Mouse (Mus musculus): ENCODE measurements at regions not wholly inside any gene's neighbourhood (a gene's known extent, or its start where the extent isn't known, plus 50 kb on each side); places are given as distances from the start of the nearest gene placed in this dataset.

DNA sequence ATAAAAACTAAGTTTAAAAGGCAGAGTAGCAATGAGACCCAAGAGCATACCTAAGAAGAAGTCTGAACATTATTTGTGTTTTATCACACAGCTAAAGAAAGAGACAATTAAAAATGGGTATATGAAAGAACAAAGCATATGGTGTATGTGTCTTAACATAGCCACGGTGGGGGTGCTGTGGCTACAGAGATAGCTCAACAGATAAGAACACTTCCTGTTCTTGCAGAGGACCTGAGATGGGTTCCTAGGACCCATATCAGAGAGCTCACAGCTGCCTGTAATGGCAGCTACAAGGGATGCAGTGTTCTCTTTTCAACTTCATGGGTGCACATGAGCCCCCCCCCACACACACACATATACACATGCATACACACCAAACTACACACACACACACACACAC lies 267.0 kb downstream of the Nedd1 start:
- no peak overlapping the region for H3K4me2 ChIP-seq
- H3K4me3 ChIP-seq = no peak overlapping the region
- H3K9me3 ChIP-seq (replicated peaks) = 0 out of 2 replicates have a peak, but pooled peaks cover 3% of the 10 kb centered on the region
- no peak overlapping the region for H3K27ac ChIP-seq
- H3K9ac ChIP-seq = no peak overlapping the region
- no peaks in the 10 kb centered on the region for H3K27me3 ChIP-seq (replicated peaks)
- no peaks in the 10 kb centered on the region for H3K36me3 ChIP-seq
- H3K4me1 ChIP-seq = no peaks in the 10 kb centered on the region
- 23% methylated on average over 1 of the region's 1 CpGs for WGBS (ENCODE audit: insufficient replicate concordance)
- ATAC-seq = no peak

DNA sequence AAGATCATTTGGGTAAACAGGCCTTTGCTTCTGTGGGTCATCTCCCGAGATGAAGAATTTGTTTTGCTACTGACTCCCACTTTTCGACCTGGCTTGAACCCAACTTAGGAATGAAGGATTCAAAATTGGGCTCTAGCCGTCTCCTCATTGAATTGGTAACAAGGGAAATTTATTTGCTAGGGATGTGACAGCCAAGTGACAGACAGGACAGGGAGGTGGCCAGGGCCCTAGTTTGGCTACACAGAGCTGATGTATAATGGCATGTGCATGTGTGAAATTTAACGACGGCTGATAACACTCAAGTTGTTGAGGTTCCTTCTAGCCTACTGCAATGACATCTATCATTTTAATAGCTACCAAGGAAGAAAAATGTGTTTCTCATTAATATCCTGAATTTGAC lies 268.7 kb downstream of the Nedd1 start:
- no peak for ATAC-seq
- no peaks in the 10 kb centered on the region for H3K27me3 ChIP-seq (replicated peaks)
- H3K4me2 ChIP-seq = no peak overlapping the region
- H3K4me3 ChIP-seq = no peak overlapping the region
- H3K27ac ChIP-seq = no peak overlapping the region
- no peak overlapping the region for H3K9ac ChIP-seq
- 71% methylated on average over 5 of the region's 5 CpGs for WGBS (ENCODE audit: insufficient replicate concordance)
- H3K4me1 ChIP-seq = no peaks in the 10 kb centered on the region
- H3K36me3 ChIP-seq = no peaks in the 10 kb centered on the region
- 0 out of 2 replicates have a peak, but pooled peaks cover 3% of the 10 kb centered on the region for H3K9me3 ChIP-seq (replicated peaks)

DNA sequence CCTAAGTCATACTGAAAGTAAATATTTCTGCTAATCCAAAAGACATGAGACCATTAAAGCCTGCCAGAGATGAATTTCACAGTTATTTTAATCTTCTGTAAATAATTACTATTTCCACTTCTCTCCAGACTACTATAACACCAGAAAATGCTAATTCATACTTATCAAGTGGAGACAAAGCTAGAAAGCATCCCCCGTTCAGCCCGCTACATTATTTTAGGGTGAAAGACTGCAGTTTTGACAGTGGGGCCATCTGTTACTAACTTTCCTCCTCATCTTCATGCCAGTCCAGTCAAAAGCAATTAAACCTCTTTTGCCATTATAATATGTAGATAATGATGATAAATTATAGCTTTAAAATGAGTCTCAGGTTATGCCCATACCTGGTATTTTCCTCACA lies 276.3 kb downstream of the Nedd1 start:
- H3K9ac ChIP-seq = no peak overlapping the region
- no peaks in the 10 kb centered on the region for H3K27me3 ChIP-seq (replicated peaks)
- H3K4me1 ChIP-seq = no peaks in the 10 kb centered on the region
- 80% methylated on average over 2 of the region's 2 CpGs for WGBS (ENCODE audit: insufficient replicate concordance)
- no peaks in the 10 kb centered on the region for H3K36me3 ChIP-seq
- no peak overlapping the region for H3K4me2 ChIP-seq
- H3K27ac ChIP-seq = no peak overlapping the region
- no peaks in the 10 kb centered on the region for H3K9me3 ChIP-seq (replicated peaks)
- ATAC-seq = no peak
- no peak overlapping the region for H3K4me3 ChIP-seq

DNA sequence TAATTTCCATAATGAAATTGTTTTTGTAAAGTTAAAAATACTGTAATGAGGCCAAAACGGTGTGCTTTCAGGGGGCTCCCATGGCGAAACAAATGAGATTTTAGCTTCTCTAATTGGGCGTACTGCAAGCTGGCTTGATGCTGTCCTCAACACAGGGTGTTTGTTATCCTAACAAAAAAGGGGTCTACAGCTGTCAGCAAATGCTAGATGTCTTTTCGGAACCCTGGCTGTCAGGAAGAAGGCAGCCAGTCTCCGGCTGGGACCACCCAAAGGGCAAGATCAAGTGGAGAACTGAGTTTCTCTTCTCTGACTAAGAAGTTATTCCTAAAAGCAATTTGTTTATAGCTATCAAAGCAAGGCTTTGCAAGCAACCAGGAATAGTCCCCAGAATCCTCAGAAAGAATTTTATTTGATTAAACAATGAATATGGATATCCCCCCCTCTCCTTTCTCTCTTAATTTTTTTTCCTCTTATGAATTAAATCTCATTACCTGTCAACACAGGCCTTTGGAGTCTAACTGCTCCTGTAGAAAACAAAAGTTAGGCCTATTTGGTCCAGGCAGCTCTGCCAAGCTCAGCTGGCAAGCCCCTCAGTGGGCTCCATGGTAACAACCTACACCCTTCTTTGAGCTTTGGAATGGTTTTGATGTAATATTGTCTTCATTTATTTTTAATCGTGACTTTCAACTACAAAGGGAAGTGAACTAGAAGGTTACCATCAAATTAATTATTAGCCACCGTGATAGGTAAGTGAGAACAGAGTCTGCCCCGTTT lies 283.4 kb downstream of the Nedd1 start:
- Histone ChIP-seq H3K27ac (no peak overlapping the region), H3K27me3 (replicated peaks) (no peaks in the 10 kb centered on the region), H3K4me1 (no peaks in the 10 kb centered on the region), H3K9ac (no peak overlapping the region), H3K4me2 (no peak overlapping the region), H3K36me3 (no peaks in the 10 kb centered on the region), H3K9me3 (replicated peaks) (no peaks in the 10 kb centered on the region), H3K4me3 (no peak overlapping the region)
- WGBS (ENCODE audit: insufficient replicate concordance) = 64% methylated on average over 8 of the region's 8 CpGs
- ATAC-seq = no peak

DNA sequence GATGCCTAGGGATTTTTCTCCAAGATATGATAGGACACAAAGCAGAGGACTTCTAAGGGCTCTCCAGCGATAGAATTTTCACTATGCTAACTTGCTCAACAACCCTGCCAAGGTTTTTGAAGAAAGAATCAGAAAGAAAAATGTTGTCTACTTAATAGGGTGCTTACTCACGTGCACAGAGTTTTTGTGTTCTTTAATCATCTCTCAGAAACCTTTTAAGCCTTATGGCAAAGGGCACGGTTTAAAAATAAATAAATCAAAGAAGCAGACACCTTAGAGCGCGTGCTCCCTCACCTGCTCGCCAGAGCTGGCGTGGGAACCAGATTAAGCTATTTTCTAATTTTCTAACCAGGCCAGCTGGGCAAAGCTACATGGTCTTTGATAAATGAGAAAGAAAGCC lies 293.0 kb downstream of the Nedd1 start:
- Histone ChIP-seq H3K4me3 (no peak overlapping the region), H3K4me1 (no peaks in the 10 kb centered on the region), H3K27me3 (replicated peaks) (no peaks in the 10 kb centered on the region), H3K4me2 (no peak overlapping the region), H3K9me3 (replicated peaks) (no peaks in the 10 kb centered on the region), H3K9ac (no peak overlapping the region), H3K36me3 (no peaks in the 10 kb centered on the region), H3K27ac (no peak overlapping the region)
- ATAC-seq = no peak
- WGBS (ENCODE audit: insufficient replicate concordance) = 61% methylated on average over 7 of the region's 7 CpGs

DNA sequence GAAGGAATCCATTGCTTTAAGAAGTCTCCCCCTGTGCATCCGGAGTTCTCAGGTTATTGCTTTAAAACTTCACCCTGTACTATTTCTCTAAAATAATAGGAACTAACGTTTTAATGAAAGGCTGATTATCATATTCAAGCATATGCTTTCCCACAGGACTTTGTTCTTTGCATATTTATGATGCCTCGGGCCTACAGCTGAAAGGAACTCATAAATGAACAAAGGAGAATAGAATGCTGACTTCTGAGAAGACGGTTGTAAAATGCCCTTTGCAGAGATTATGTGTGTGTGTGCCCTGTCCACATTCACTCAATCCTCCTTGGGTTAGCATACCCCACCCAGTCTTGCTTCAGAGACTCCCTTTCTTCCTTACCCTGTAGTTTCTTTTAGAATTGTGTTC lies 294.2 kb downstream of the Nedd1 start:
- H3K27ac ChIP-seq = no peak overlapping the region
- H3K36me3 ChIP-seq = no peaks in the 10 kb centered on the region
- H3K4me2 ChIP-seq = no peak overlapping the region
- no peak overlapping the region for H3K9ac ChIP-seq
- H3K4me1 ChIP-seq = no peaks in the 10 kb centered on the region
- WGBS (ENCODE audit: insufficient replicate concordance) = 46% methylated on average over 4 of the region's 4 CpGs
- no peaks in the 10 kb centered on the region for H3K9me3 ChIP-seq (replicated peaks)
- no peak for ATAC-seq
- no peaks in the 10 kb centered on the region for H3K27me3 ChIP-seq (replicated peaks)
- H3K4me3 ChIP-seq = no peak overlapping the region

DNA sequence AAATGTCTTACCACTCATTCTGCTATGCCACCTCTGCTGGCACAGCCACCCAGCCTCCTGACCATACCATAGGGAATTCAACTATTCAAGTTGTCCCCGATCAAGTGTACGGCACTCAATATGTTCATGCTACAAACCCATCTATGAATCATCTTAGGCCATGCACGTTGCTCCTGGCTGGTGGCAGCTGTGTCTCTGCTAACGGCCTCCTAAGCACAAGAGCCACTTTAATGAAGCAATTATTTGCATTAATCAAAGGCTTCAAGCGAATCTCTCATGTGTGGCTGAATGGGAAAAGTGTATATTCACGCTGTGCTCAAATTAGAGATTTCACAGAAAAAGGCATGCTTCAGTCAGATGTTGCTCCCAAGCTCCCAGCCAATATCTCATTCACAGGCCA lies 295.8 kb downstream of the Nedd1 start:
- Histone ChIP-seq H3K27ac (no peak overlapping the region), H3K4me3 (no peak overlapping the region), H3K4me1 (no peaks in the 10 kb centered on the region), H3K4me2 (no peak overlapping the region), H3K9ac (no peak overlapping the region), H3K9me3 (replicated peaks) (no peaks in the 10 kb centered on the region), H3K36me3 (no peaks in the 10 kb centered on the region), H3K27me3 (replicated peaks) (no peaks in the 10 kb centered on the region)
- WGBS (ENCODE audit: insufficient replicate concordance) = 67% methylated on average over 6 of the region's 6 CpGs
- no peak for ATAC-seq

DNA sequence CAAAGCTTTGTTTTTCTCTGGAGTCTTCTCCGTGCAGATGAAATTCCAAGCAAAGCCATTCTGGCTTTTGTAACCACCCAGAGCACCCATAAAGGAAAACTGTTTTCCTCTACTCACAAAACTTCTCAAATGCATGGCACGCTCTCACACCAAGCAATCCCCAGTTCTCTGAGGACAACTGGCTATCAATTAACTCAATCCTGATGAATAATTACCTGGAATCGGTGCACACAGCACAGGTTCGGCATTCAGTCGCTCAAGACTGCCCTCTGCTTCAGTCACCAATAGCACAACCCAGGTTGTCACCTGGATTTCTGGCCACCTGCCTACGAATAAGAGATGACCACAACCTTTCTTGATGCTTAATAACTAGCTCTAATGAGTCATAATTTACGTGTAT lies 309.5 kb downstream of the Nedd1 start:
- no peaks in the 10 kb centered on the region for H3K27me3 ChIP-seq (replicated peaks)
- no peaks in the 10 kb centered on the region; the same call in 1 of the 2 replicates for H3K9me3 ChIP-seq (replicated peaks)
- H3K36me3 ChIP-seq = no peaks in the 10 kb centered on the region
- no peak overlapping the region for H3K4me3 ChIP-seq
- no peak overlapping the region for H3K9ac ChIP-seq
- H3K4me2 ChIP-seq = no peak overlapping the region
- no peaks in the 10 kb centered on the region for H3K4me1 ChIP-seq
- WGBS (ENCODE audit: insufficient replicate concordance) = 66% methylated on average over 7 of the region's 7 CpGs
- no peak overlapping the region for H3K27ac ChIP-seq
- no peak for ATAC-seq

DNA sequence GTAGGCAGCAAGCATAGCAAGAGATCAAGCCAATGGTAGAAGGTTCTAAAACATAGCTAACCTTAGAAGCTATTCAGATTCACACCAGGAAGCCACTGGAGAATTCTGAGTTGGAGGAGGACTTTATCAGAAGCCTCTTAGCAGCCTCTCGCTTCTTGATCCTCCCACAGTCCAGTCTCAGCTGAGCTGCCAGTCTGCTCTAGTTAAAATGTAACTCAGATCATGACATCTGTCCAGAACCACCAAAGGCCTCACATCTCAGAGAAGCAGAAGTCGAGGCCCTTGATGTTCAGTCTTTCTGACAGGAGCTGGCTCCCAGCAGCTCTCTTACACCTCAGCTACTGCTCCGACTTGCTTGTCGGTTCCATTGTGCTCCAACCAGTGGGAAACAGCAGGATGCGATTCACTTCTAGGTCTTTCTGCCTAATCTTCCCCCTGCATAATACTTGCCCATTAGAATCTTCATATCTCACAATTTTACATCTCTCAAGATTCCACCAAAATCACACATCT lies 311.4 kb downstream of the Nedd1 start:
- ATAC-seq = no peak
- WGBS (ENCODE audit: insufficient replicate concordance) = 61% methylated on average over 5 of the region's 5 CpGs

DNA sequence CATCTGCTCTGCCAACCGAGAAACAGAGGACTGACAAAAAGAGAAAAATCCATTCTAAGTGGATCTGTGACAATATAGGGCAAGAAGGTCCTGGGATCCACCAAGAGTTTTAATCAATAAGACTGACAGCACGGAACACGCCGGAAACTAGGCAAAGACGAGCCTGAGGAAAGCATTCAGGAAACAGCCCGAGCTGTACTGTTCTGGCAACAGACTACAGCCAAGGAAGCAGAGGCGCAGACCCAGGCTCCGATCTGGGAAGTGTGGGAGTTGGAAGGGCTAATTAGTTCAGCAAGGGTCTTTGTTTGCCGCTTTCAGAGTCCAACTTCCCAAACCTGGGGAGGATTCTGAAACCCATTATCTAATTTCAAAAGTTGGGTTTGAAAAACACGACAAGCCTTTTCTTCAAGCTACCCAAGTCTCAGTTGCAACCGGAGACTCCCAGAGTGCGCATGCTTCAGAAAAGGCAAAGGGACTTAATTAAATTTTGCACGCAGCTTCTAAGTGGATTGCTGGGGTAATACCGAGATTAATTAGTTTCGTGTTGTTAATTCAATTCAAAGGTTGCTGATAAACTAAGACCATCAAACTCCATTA lies 317.4 kb downstream of the Nedd1 start:
- no peak overlapping the region for H3K9ac ChIP-seq
- no peak for ATAC-seq
- H3K4me2 ChIP-seq = no peak overlapping the region
- 69% methylated on average over 15 of the region's 15 CpGs for WGBS (ENCODE audit: insufficient replicate concordance)
- H3K27ac ChIP-seq = no peak overlapping the region
- H3K27me3 ChIP-seq (replicated peaks) = no peaks in the 10 kb centered on the region
- no peaks in the 10 kb centered on the region for H3K4me1 ChIP-seq
- H3K4me3 ChIP-seq = no peak overlapping the region
- no peaks in the 10 kb centered on the region for H3K36me3 ChIP-seq
- no peaks in the 10 kb centered on the region; the same call in 1 of the 2 replicates for H3K9me3 ChIP-seq (replicated peaks)

More for the DNA sequence above, 311.4 kb downstream of the Nedd1 start:
- no peak overlapping the region for H3K9ac ChIP-seq
- H3K27ac ChIP-seq = no peak overlapping the region
- H3K36me3 ChIP-seq = no peaks in the 10 kb centered on the region
- no peaks in the 10 kb centered on the region for H3K27me3 ChIP-seq (replicated peaks)
- H3K4me3 ChIP-seq = no peak overlapping the region
- H3K4me1 ChIP-seq = no peaks in the 10 kb centered on the region
- H3K9me3 ChIP-seq (replicated peaks) = no peaks in the 10 kb centered on the region; the same call in 1 of the 2 replicates
- no peak overlapping the region for H3K4me2 ChIP-seq

DNA sequence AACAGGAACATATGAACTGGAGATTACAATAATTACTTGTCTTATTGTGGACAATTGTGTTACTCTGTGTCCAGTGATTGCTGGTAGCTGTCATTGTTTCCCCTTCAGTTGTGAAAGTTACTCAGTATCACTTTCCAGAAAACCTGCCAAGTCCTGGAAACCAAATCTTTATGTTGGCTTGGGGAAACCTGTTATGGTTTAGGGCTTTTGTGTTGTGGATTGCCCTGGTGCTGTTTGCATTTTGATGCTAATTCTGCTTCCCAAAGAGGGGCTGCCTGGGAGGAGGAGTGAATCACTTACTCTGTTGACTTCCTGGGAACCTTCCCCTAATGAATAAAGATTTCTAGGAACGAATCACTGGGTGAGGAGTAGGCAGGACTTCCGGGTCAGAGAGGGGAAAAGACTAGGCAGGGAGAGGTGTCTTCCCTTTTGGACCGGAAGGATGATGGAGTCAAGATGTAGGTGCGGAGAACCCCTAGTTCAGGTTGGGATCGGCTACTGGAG lies 321.6 kb downstream of the Nedd1 start:
- H3K9ac ChIP-seq = no peak overlapping the region
- no peak for ATAC-seq
- H3K4me2 ChIP-seq = no peak overlapping the region
- no peaks in the 10 kb centered on the region for H3K9me3 ChIP-seq (replicated peaks)
- 79% methylated on average over 5 of the region's 5 CpGs for whole genome bisulfite sequencing (ENCODE audit: insufficient replicate concordance)
- no peaks in the 10 kb centered on the region for H3K4me1 ChIP-seq
- H3K36me3 ChIP-seq = no peaks in the 10 kb centered on the region
- H3K27ac ChIP-seq = no peak overlapping the region
- H3K4me3 ChIP-seq = no peak overlapping the region
- no peaks in the 10 kb centered on the region for H3K27me3 ChIP-seq (replicated peaks)

DNA sequence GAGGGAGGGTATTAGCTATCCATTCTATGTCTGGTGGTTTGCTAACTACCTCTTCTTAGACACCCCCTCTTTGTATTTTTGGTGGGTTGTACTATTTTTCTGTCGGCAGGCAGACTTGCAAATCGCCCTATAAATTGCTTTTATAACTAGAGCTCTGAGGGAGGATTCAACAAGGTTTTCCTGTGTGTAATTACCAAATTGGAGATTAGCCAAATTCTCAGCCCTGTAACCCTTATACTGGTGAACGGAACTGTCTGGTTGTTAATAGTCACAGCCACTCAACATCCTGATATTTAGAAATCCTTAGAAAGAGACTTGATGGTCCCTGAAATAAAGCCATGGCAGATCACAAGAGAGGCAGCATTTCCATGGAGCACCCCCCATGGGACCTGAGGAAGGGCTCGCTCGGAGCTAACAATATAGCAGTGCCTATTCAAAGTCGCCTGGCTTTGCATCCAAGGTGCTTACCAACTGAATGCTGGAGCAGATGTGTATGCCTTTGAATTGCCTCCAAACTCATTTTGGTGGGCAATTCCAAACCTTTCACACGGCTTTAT lies 333.0 kb downstream of the Nedd1 start:
- WGBS (ENCODE audit: insufficient replicate concordance) = 65% methylated on average over 7 of the region's 7 CpGs
- Histone ChIP-seq H3K27me3 (replicated peaks) (no peaks in the 10 kb centered on the region), H3K9me3 (replicated peaks) (no peaks in the 10 kb centered on the region), H3K27ac (no peak overlapping the region), H3K4me2 (no peak overlapping the region), H3K36me3 (no peaks in the 10 kb centered on the region), H3K4me3 (no peak overlapping the region), H3K9ac (no peak overlapping the region), H3K4me1 (no peaks in the 10 kb centered on the region)
- no peak for ATAC-seq

All from liver, embryonic 12.5 days (tissue).